Comparison of ENCODE assay signal across 9 mouse cellular contexts in the genomic region with DNA sequence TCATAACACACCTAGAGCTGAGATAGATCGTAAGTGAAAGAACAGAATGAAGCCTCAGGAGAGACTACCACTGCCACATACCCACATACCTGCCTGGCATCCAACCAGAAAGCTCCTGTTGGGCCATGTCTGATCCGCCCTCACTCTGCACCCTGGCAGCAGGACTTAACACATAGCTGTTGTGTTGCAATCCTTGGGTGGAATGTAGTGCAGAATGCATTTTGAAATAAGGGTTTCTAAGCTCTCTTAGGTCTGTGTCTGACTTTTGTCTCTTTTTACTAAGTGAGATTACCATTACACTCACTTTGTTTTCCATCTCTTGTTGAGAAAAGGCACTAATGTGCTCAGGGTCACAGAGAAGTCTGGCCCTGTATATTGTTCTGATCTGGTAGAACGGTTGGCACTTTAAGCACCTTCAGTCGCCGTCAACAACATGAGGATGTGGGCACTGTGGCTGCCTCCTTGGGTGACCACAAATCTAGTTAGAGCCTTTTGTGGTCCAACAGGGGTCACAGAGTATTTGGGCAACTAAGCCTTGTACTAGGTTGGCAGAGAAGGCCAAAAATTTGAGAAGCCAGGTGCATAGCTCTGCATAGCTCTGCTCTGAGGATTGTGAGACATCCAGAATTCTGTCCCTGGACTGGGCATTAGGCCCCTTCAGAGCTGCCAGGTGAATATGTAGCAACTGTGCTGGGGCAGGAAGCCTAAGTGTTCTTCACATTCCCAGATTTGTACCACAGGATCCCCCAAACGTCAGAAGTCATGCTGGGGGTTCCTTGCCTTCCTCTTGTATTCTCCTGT.
DNase-seq lines count a peak whose midpoint lies in the region; ATAC-seq and TF ChIP-seq lines count a peak whose summit lies in the region.
"Had no signal": no experiment of that assay in that cellular context is flagged by ENCODE, and none has a peak within 500 bp of the region (broad histone marks: within the 10 kb centered on the region; RNA-seq: fewer than 3 reads in every experiment).

No protein-coding gene starts in this region.

- no peak overlapping the region for H3K4me2 ChIP-seq in stomach, embryonic 16.5 days (ENCODE audit: low read depth, low read length)
- H3K4me2 ChIP-seq in forebrain, embryonic 15.5 days (replicated peaks) = no peak overlapping the region
- H3K4me2 ChIP-seq in hindbrain, embryonic 16.5 days (ENCODE audit: low read length) = no peak overlapping the region
- H3K4me2 ChIP-seq: neural tube, embryonic 12.5 days had no signal

- peaks cover 9% of the 10 kb centered on the region for H3K36me3 ChIP-seq in stomach, embryonic 16.5 days (ENCODE audit: control insufficient read depth, insufficient read depth, low read length)
- no peaks in the 10 kb centered on the region for H3K36me3 ChIP-seq in forebrain, embryonic 15.5 days
- H3K36me3 ChIP-seq in hindbrain, embryonic 16.5 days (ENCODE audit: control insufficient read depth, insufficient read depth, low read length) = no peaks in the 10 kb centered on the region
- H3K36me3 ChIP-seq: neural tube, embryonic 12.5 days had no signal

- DNase-seq in layer of hippocampus, adult 2 months (ENCODE audit: low spot score in 2 of 2) = no peak
- no peak for DNase-seq in layer of hippocampus, adult 9-11 months
- DNase-seq in kidney, postnatal 14 days = peak; percentile 60
- DNase-seq in embryo, embryonic 10.5 days (ENCODE audit: low spot score) = no peak

- peaks cover 32% of the 10 kb centered on the region for H3K4me1 ChIP-seq in stomach, embryonic 16.5 days (ENCODE audit: control insufficient read depth, insufficient read depth, low read length)
- H3K4me1 ChIP-seq in forebrain, embryonic 15.5 days = peaks cover 4% of the 10 kb centered on the region; the same call in 1 of the 2 replicates
- peaks cover 7% of the 10 kb centered on the region; the same call in 1 of the 2 replicates for H3K4me1 ChIP-seq in hindbrain, embryonic 16.5 days (ENCODE audit: control insufficient read depth, insufficient read depth, low read depth, low read length)

- H3K27me3 ChIP-seq in stomach, embryonic 16.5 days (ENCODE audit: control insufficient read depth, insufficient read depth, low read length) = no peaks in the 10 kb centered on the region
- H3K27me3 ChIP-seq in forebrain, embryonic 15.5 days = no peaks in the 10 kb centered on the region
- no peaks in the 10 kb centered on the region for H3K27me3 ChIP-seq in hindbrain, embryonic 16.5 days (replicated peaks; ENCODE audit: control insufficient read depth, insufficient read depth, low read length)
- H3K27me3 ChIP-seq: neural tube, embryonic 12.5 days had no signal

- no peaks in the 10 kb centered on the region for H3K9me3 ChIP-seq in stomach, embryonic 16.5 days (replicated peaks; ENCODE audit: control insufficient read depth, low read length)
- no peaks in the 10 kb centered on the region for H3K9me3 ChIP-seq in forebrain, embryonic 15.5 days
- H3K9me3 ChIP-seq in hindbrain, embryonic 16.5 days (ENCODE audit: control insufficient read depth, low read length) = no peaks in the 10 kb centered on the region
- H3K9me3 ChIP-seq: neural tube, embryonic 12.5 days had no signal

- 71% methylated on average over 6 of the region's 6 CpGs for WGBS in stomach, embryonic 16.5 days
- 90% methylated on average over 6 of the region's 6 CpGs for WGBS in forebrain, embryonic 15.5 days
- WGBS in hindbrain, embryonic 16.5 days = 77% methylated on average over 6 of the region's 6 CpGs

- H3K4me3 ChIP-seq in layer of hippocampus, adult 2 months = no peak overlapping the region
- no peak overlapping the region for H3K4me3 ChIP-seq in stomach, embryonic 16.5 days (replicated peaks; ENCODE audit: low read length)
- H3K4me3 ChIP-seq in forebrain, embryonic 15.5 days = no peak overlapping the region
- no peak overlapping the region for H3K4me3 ChIP-seq in hindbrain, embryonic 16.5 days (ENCODE audit: low read length)
- H3K4me3 ChIP-seq: neural tube, embryonic 12.5 days had no signal

- peak overlapping the region; percentile 85 for H3K27ac ChIP-seq in layer of hippocampus, adult 2 months
- H3K27ac ChIP-seq in stomach, embryonic 16.5 days (ENCODE audit: low read length) = peak overlapping the region; percentile 58; the same call in 1 of the 2 replicates
- H3K27ac ChIP-seq in forebrain, embryonic 15.5 days (replicated peaks) = no peak overlapping the region
- no peak overlapping the region for H3K27ac ChIP-seq in hindbrain, embryonic 16.5 days (ENCODE audit: low read depth, low read length)
- H3K27ac ChIP-seq: neural tube, embryonic 12.5 days had no signal

- H3K9ac ChIP-seq in stomach, embryonic 16.5 days (ENCODE audit: low read length) = no peak overlapping the region
- H3K9ac ChIP-seq in forebrain, embryonic 15.5 days (replicated peaks) = no peak overlapping the region
- H3K9ac ChIP-seq in hindbrain, embryonic 16.5 days (ENCODE audit: low read depth, low read length) = no peak overlapping the region
- H3K9ac ChIP-seq: neural tube, embryonic 12.5 days had no signal

- peak; percentile 60 for ATAC-seq in activated CD4-positive, CD25-positive, alpha-beta regulatory T cell, adult 4 months
- peak; percentile 56; the same call in 1 of the 2 replicates for ATAC-seq in stomach, embryonic 16.5 days (ENCODE audit: insufficient read depth, low FRiP score)
- ATAC-seq in forebrain, embryonic 15.5 days (replicated peaks) = no peak
- ATAC-seq in hindbrain, embryonic 16.5 days = no peak

- TF ChIP-seq CTCF in layer of hippocampus, adult 2 months (conservative IDR thresholded peaks at IDR 0.05) = no peak

Comparison
In these comparisons a context has a peak if more than half of its experiments do, and no peak if none do; other contexts are left out.
1. H3K27ac ChIP-seq: peak in layer of hippocampus, adult 2 months (single experiment) and stomach, embryonic 16.5 days (single experiment); none in forebrain, embryonic 15.5 days (single experiment) and hindbrain, embryonic 16.5 days (single experiment).
2. ATAC-seq: peak in activated CD4-positive, CD25-positive, alpha-beta regulatory T cell, adult 4 months (single experiment) and stomach, embryonic 16.5 days (single experiment); none in forebrain, embryonic 15.5 days (single experiment) and hindbrain, embryonic 16.5 days (single experiment).